Comparison of ENCODE assay signal across 10 mouse cellular contexts in the genomic region with DNA sequence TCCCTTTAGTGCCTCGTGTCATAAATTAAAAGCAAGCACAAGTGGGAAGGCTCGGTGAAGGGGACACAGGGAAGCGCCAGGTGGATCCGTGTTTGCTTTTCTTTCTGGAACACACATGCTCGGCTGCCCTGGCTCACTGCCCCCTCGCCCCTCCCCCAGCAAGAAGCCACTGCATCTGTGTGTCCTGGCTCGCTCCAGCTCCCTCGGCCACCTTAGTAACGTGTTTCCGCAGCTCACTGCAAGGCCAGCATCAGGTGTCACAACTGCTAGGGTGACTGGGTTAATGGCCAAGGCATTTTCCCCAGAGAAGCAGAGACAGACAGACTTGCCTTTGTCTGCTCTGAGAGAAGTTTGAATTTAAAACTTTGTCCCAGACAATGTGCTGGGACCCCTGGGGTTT.
A peak's percentile ranks its signal among the peaks of the same experiment; 100 is the strongest.
DNase-seq lines count a peak whose midpoint lies in the region; ATAC-seq lines count a peak whose summit lies in the region.
"Had no signal": no experiment of that assay in that cellular context is flagged by ENCODE, and none has a peak within 500 bp of the region (broad histone marks: within the 10 kb centered on the region; RNA-seq: fewer than 3 reads in every experiment).

No protein-coding gene starts in this region.

- intact Hi-C loops in heart, postnatal 25 days (cut with DNase I) = loop anchor here (5.0 to 10.0 kb wide), 3 partner anchors 47 to 270 kb away; no protein-coding TSS in a partner anchor

- no peaks in the 10 kb centered on the region for H3K9me3 ChIP-seq in limb, embryonic 10.5 days (replicated peaks)

- H3K27ac ChIP-seq in limb, embryonic 10.5 days = peak overlapping the region; percentile 51

- peak; percentile 88 for DNase-seq in heart, adult 11 months
- DNase-seq in heart, postnatal 25 days (ENCODE audit: low spot score) = no peak
- DNase-seq in testis, postnatal 10 days (ENCODE audit: low spot score) = peak; percentile 54
- DNase-seq in testis, postnatal 14 days (ENCODE audit: low spot score) = no peak
- no peak for DNase-seq in limb, embryonic 10.5 days (ENCODE audit: low spot score)
- DNase-seq in skeletal muscle tissue, adult 2 months (ENCODE audit: low read depth, low spot score) = peak; percentile 65
- DNase-seq in adrenal gland, adult 8-10 months = no peak
- DNase-seq: cerebellum, adult 9-10 months had no signal

- WGBS in limb, embryonic 10.5 days = 26% methylated on average over 10 of the region's 10 CpGs

- H3K4me1 ChIP-seq in limb, embryonic 10.5 days = peaks cover 41% of the 10 kb centered on the region

- 0 out of 2 replicates have a peak overlapping the region, but pooled peaks have one; percentile 19 for H3K4me3 ChIP-seq in limb, embryonic 10.5 days

- H3K27me3 ChIP-seq in limb, embryonic 10.5 days (ENCODE audit: low read depth, poor library complexity, severe bottlenecking) = peaks cover 29% of the 10 kb centered on the region

- no peak for ATAC-seq in monocyte, adult 5-6 weeks (replicated peaks; ENCODE audit: insufficient number of reproducible peaks, low FRiP score, low TSS enrichment, poor library complexity, severe bottlenecking)
- ATAC-seq: CD4-positive, CD25-positive, alpha-beta regulatory T cell, adult 4 months had no signal

- H3K36me3 ChIP-seq in limb, embryonic 10.5 days = no peaks in the 10 kb centered on the region

Comparison
In these comparisons a context has a peak if more than half of its experiments do, and no peak if none do; other contexts are left out.
1. DNase-seq: peak in heart, adult 11 months (single experiment), testis, postnatal 10 days (single experiment) and skeletal muscle tissue, adult 2 months (single experiment); none in heart, postnatal 25 days (single experiment), testis, postnatal 14 days (single experiment), limb, embryonic 10.5 days (single experiment) and adrenal gland, adult 8-10 months (single experiment).